Mouse (Mus musculus): ENCODE measurements around the gene Tead1.

- TF ChIP-seq CTCF (IDR thresholded peaks at IDR 0.05; ENCODE audit: low read depth) (no peak), EP300 (IDR thresholded peaks at IDR 0.05; ENCODE audit: low read depth) (no peak)
Observed at GRCm38 (mm10) chr7:112762870-112763269, 83.8 kb downstream of the Tead1 start.
